Mouse (Mus musculus) midbrain, embryonic 16.5 days (tissue): ENCODE results near the gene Becn1. TPM values are rescaled to one million over a fixed set of nuclear protein-coding genes. Genes with fewer than 3 reads are reported as not detected.

Source experiments
- ATAC-seq: fragments of 200-750 bp; cut with Nextera tagmentation; 2 replicates; pipeline ENCODE4 v1.8.0; 2017; ENCODE audit warnings: moderate TSS enrichment
- H3K27ac ChIP-seq: fragments of 300-500 bp; sonication (generic); 2 replicates; pipeline ENCODE4 v1.5.1; 2014; ENCODE audit warnings: mild to moderate bottlenecking, low read length, mixed read lengths
- H3K27me3 ChIP-seq: fragments of 300-500 bp; sonication (generic); 2 replicates; pipeline ENCODE4 v1.6.1; 2014; ENCODE audit warnings: low read depth, low read length, mixed read lengths; ENCODE audit not compliant: control insufficient read depth, insufficient read depth
- H3K36me3 ChIP-seq: fragments of 300-500 bp; sonication (generic); 2 replicates; pipeline ENCODE4 v1.6.1; 2014; ENCODE audit warnings: mild to moderate bottlenecking, low read length, moderate library complexity, mixed read lengths; ENCODE audit not compliant: control insufficient read depth, insufficient read depth
- H3K4me1 ChIP-seq: fragments of 300-500 bp; sonication (generic); 2 replicates; pipeline ENCODE4 v1.6.1; 2014; ENCODE audit warnings: mild to moderate bottlenecking, low read length, mixed read lengths; ENCODE audit not compliant: control insufficient read depth, insufficient read depth
- H3K4me2 ChIP-seq: fragments of 300-500 bp; sonication (generic); 2 replicates; pipeline ENCODE4 v1.6.1; 2014; ENCODE audit warnings: mild to moderate bottlenecking, low read length, mixed read lengths
- H3K4me3 ChIP-seq: fragments of 300-500 bp; sonication (generic); 2 replicates; pipeline ENCODE4 v1.5.1; 2014; ENCODE audit warnings: low read depth, mild to moderate bottlenecking, low read length, moderate library complexity, mixed read lengths
- H3K9ac ChIP-seq: fragments of 300-500 bp; sonication (generic); 2 replicates; pipeline ENCODE4 v1.6.1; 2014; ENCODE audit warnings: low read depth, low read length, mixed read lengths
- H3K9me3 ChIP-seq: fragments of 300-500 bp; sonication (generic); replicated peaks from 2 replicates; pipeline ENCODE4 v1.6.1; 2014; ENCODE audit warnings: mild to moderate bottlenecking, low read length, mixed read lengths; ENCODE audit not compliant: control insufficient read depth, poor library complexity, severe bottlenecking
- WGBS: fragments of 180-500 bp; shearing (Covaris S2); extraction: QIAGEN DNeasy Blood & Tissue Kit; methylation state at CpG from one replicate; pipeline ENCODE4 v1.1.7; 2014; 5-methylcytosine and 5-hydroxymethylcytosine counted together
- polyA plus RNA-seq: library from polyadenylated mRNA; unstranded; fragments of >200 nt; fragmentation: Nextera tagmentation; extraction: Ambion mirVana; gene quantifications from 2 replicates; pipeline ENCODE4 v1.2.1, GENCODE M21; 2015

Gene Becn1
- polyA plus RNA-seq, 1 experiment from 2014 or later: 159 TPM

- Histone ChIP-seq H3K9ac (no peak overlapping the region), H3K4me1 (peaks cover 23% of the 10 kb centered on the region), H3K36me3 (0 out of 2 replicates have a peak, but pooled peaks cover 3% of the 10 kb centered on the region), H3K4me3 (no peak overlapping the region), H3K9me3 (no peaks in the 10 kb centered on the region), H3K4me2 (no peak overlapping the region), H3K27me3 (peaks cover 34% of the 10 kb centered on the region), H3K27ac (no peak overlapping the region)
- ATAC-seq: no peak
- 7% methylated on average over 3 of the region's 3 CpGs for WGBS
These were observed 38.2 kb downstream of the Becn1 start for GRCm38 (mm10) chr11:101263989-101264280.

- no peak for ATAC-seq
- H3K36me3 ChIP-seq: 0 out of 2 replicates have a peak, but pooled peaks cover 3% of the 10 kb centered on the region
- no peak overlapping the region for H3K27ac ChIP-seq
- peaks cover 23% of the 10 kb centered on the region for H3K4me1 ChIP-seq
- H3K9ac ChIP-seq: no peak overlapping the region
- no peaks in the 10 kb centered on the region for H3K9me3 ChIP-seq
- peaks cover 34% of the 10 kb centered on the region for H3K27me3 ChIP-seq
- 2% methylated on average over 32 of the region's 32 CpGs for WGBS
- no peak overlapping the region for H3K4me3 ChIP-seq
- no peak overlapping the region for H3K4me2 ChIP-seq
These were observed 38.7 kb downstream of the Becn1 start for GRCm38 (mm10) chr11:101263138-101263988.

GRCm38 (mm10) chr11:101262272-101262967, 39.7 kb downstream of the Becn1 start:
- H3K9ac ChIP-seq: no peak overlapping the region
- 0 out of 2 replicates have a peak, but pooled peaks cover 3% of the 10 kb centered on the region for H3K36me3 ChIP-seq
- no peak overlapping the region for H3K27ac ChIP-seq
- H3K4me3 ChIP-seq: no peak overlapping the region; the same call in 1 of the 2 replicates
- H3K9me3 ChIP-seq: no peaks in the 10 kb centered on the region
- H3K4me2 ChIP-seq: no peak overlapping the region; the same call in 1 of the 2 replicates
- 2% methylated on average over 24 of the region's 24 CpGs for WGBS
- no peak for ATAC-seq
- H3K27me3 ChIP-seq: peaks cover 34% of the 10 kb centered on the region
- peaks cover 23% of the 10 kb centered on the region for H3K4me1 ChIP-seq

GRCm38 (mm10) chr11:101260826-101261380, 41.2 kb downstream of the Becn1 start:
- ATAC-seq: peak; percentile 20; the same call in 1 of the 2 replicates
- Histone ChIP-seq H3K9ac (peak overlapping the region; percentile 62), H3K27me3 (peaks cover 34% of the 10 kb centered on the region), H3K4me1 (peaks cover 23% of the 10 kb centered on the region), H3K4me2 (peak overlapping the region; percentile 85), H3K27ac (no peak overlapping the region), H3K36me3 (0 out of 2 replicates have a peak, but pooled peaks cover 3% of the 10 kb centered on the region), H3K9me3 (no peaks in the 10 kb centered on the region), H3K4me3 (peak overlapping the region; percentile 42)
- WGBS: 1% methylated on average over 30 of the region's 30 CpGs

GRCm38 (mm10) chr11:101259948-101260825, 41.9 kb downstream of the Becn1 start, which contains the start of gene Wnk4:
Gene Wnk4, plus strand, starts transcription at chr11:101260567.
- Histone ChIP-seq H3K9ac (peak within 1 kb of the TSS; percentile 62), H3K4me1 (peaks cover 17% of the 10 kb centered on the region), H3K27me3 (peaks cover 32% of the 10 kb centered on the region), H3K27ac (no peak within 1 kb of the TSS), H3K36me3 (0 out of 2 replicates have a peak, but pooled peaks cover 3% of the 10 kb centered on the region), H3K9me3 (no peaks in the 10 kb centered on the region), H3K4me2 (peak within 1 kb of the TSS; percentile 85), H3K4me3 (peak within 1 kb of the TSS; percentile 42)
- peak; percentile 69 for ATAC-seq
- WGBS: 1% methylated on average over 43 of the region's 43 CpGs

GRCm38 (mm10) chr11:101259261-101259712, 42.8 kb downstream of the Becn1 start:
- Histone ChIP-seq H3K4me1 (peaks cover 15% of the 10 kb centered on the region), H3K9me3 (no peaks in the 10 kb centered on the region), H3K27ac (no peak overlapping the region), H3K4me2 (no peak overlapping the region), H3K27me3 (peaks cover 25% of the 10 kb centered on the region), H3K36me3 (0 out of 2 replicates have a peak, but pooled peaks cover 3% of the 10 kb centered on the region), H3K4me3 (no peak overlapping the region), H3K9ac (0 out of 2 replicates have a peak overlapping the region, but pooled peaks have one; percentile 11)
- no peak for ATAC-seq
- WGBS: 44% methylated on average over 6 of the region's 6 CpGs

- no peak overlapping the region for H3K9ac ChIP-seq
- no peak for ATAC-seq
- no peak overlapping the region for H3K27ac ChIP-seq
- peaks cover 28% of the 10 kb centered on the region for H3K4me1 ChIP-seq
- no peak overlapping the region for H3K4me2 ChIP-seq
- H3K4me3 ChIP-seq: no peak overlapping the region
- 92% methylated on average over 13 of the region's 13 CpGs for WGBS
- no peaks in the 10 kb centered on the region for H3K9me3 ChIP-seq
- H3K27me3 ChIP-seq: peaks cover 3% of the 10 kb centered on the region; the same call in 1 of the 2 replicates
- H3K36me3 ChIP-seq: 0 out of 2 replicates have a peak, but pooled peaks cover 3% of the 10 kb centered on the region
These were observed 46.0 kb downstream of the Becn1 start for GRCm38 (mm10) chr11:101255826-101256775.
